Mouse (Mus musculus): ENCODE data around the gene Anxa5. TPM values are rescaled to one million over a fixed set of nuclear protein-coding genes. Genes with fewer than 3 reads are reported as not detected.

Anxa5 gene
- polyA plus RNA-seq, 1 experiment from 2014 or later, result 49.1 TPM

- H3K27me3 ChIP-seq (ENCODE audit: control insufficient read depth, insufficient read depth, low read length), result no peaks in the 10 kb centered on the region
- no peak overlapping the region for H3K4me3 ChIP-seq (replicated peaks; ENCODE audit: low read depth, low read length)
- H3K9ac ChIP-seq (replicated peaks; ENCODE audit: low read length), result no peak overlapping the region
- H3K4me1 ChIP-seq (ENCODE audit: control insufficient read depth, insufficient read depth, low read length), result no peaks in the 10 kb centered on the region
- no peak overlapping the region for H3K4me2 ChIP-seq (ENCODE audit: low read length)
- H3K27ac ChIP-seq (replicated peaks; ENCODE audit: low read depth, low read length), result no peak overlapping the region
- 88% methylated on average over 1 of the region's 1 CpGs for WGBS
- DNase-seq (no peak), ATAC-seq (ENCODE audit: low FRiP score, low TSS enrichment) (no peak)
- no peaks in the 10 kb centered on the region for H3K36me3 ChIP-seq (ENCODE audit: control insufficient read depth, insufficient read depth, low read length)
- H3K9me3 ChIP-seq (ENCODE audit: control insufficient read depth, low read length), result no peaks in the 10 kb centered on the region
Observed at GRCm38 (mm10) chr3:36452502-36452901, 23.2 kb downstream of the Anxa5 start.

DNA sequence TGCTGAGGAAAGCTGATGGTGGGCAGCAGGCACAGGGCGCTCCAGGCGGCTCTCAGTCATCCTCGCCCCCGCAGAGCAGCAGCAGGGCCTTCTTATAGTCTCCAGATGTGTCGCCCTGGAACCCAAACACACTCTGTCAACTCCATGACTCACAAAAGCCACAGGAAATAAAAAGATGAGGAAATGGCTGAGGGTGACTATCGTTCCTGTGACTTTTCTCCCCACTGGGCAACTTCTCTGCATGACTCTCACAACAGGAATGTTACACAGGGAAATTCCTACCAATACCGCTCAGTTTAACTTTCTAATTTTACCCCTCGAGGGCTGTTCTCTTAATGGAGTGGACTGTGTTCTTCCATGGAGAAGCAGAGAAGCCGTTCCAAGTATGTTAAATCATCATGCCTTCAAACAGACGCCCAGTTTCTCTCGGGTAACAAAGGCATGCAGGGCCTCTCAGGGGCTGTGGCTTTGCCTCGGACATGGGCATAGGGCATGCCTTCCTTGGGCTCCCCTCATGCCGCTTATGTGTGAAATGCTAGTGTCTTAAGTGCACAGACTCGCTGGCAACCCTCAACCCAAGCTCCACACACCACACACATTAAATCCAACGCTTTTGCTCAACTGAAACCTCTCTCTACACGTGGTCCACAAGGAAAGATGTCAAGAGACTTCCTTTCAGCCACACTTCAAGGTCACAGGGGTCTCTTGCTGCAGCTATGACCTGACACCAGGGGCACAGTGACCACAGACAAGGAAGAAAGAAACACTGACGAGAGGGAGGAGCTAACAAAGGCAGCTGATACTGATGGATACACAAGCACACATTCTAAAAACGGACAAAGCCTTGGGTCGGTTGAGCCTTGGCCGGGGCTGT lies 26.2 kb downstream of the Anxa5 start:
- no peak overlapping the region for H3K9ac ChIP-seq (replicated peaks; ENCODE audit: low read length)
- H3K9me3 ChIP-seq (ENCODE audit: control insufficient read depth, low read length), result no peaks in the 10 kb centered on the region
- 44% methylated on average over 20 of the region's 20 CpGs for WGBS
- no peaks in the 10 kb centered on the region for H3K36me3 ChIP-seq (ENCODE audit: control insufficient read depth, insufficient read depth, low read length)
- ATAC-seq (ENCODE audit: low FRiP score, low TSS enrichment) (no peak), DNase-seq (no peak)
- no peak overlapping the region for H3K4me2 ChIP-seq (ENCODE audit: low read length)
- H3K27ac ChIP-seq (replicated peaks; ENCODE audit: low read depth, low read length), result no peak overlapping the region
- no peak overlapping the region for H3K4me3 ChIP-seq (replicated peaks; ENCODE audit: low read depth, low read length)
- no peaks in the 10 kb centered on the region for H3K27me3 ChIP-seq (ENCODE audit: control insufficient read depth, insufficient read depth, low read length)
- no peaks in the 10 kb centered on the region for H3K4me1 ChIP-seq (ENCODE audit: control insufficient read depth, insufficient read depth, low read length)

DNA sequence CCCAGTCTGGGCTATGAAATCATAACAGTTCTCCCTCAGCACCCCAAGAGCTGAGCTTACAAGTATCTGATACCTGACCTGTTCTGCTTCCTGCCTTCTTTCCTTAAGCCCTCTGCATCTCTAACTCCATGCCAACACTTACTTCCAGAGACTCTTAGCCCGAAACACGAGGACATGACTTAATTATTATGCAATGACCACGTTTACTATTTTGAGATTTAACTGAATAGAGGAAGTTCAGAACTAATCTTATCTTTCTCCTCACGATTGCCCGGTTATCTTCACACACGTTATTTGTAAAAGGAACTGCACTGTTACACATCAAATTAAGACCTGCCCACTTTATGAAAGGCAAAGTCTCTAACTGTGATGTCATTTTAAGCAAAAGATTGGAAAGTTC lies 28.8 kb downstream of the Anxa5 start:
- WGBS, result 74% methylated on average over 6 of the region's 6 CpGs

GRCm38 (mm10) chr3:36446506-36446905 lies 29.2 kb downstream of the Anxa5 start:
- ATAC-seq (ENCODE audit: low FRiP score, low TSS enrichment), result no peak
- WGBS, result 80% methylated on average over 5 of the region's 5 CpGs
- Histone ChIP-seq H3K4me3 (replicated peaks; ENCODE audit: low read depth, low read length) (no peak overlapping the region), H3K36me3 (ENCODE audit: control insufficient read depth, insufficient read depth, low read length) (no peaks in the 10 kb centered on the region), H3K4me1 (ENCODE audit: control insufficient read depth, insufficient read depth, low read length) (no peaks in the 10 kb centered on the region), H3K4me2 (ENCODE audit: low read length) (no peak overlapping the region), H3K27ac (replicated peaks; ENCODE audit: low read depth, low read length) (no peak overlapping the region), H3K9me3 (ENCODE audit: control insufficient read depth, low read length) (no peaks in the 10 kb centered on the region), H3K27me3 (ENCODE audit: control insufficient read depth, insufficient read depth, low read length) (no peaks in the 10 kb centered on the region), H3K9ac (replicated peaks; ENCODE audit: low read length) (no peak overlapping the region)
- no peak for DNase-seq

More for the DNA sequence above, 28.8 kb downstream of the Anxa5 start:
- no peak overlapping the region for H3K4me2 ChIP-seq (ENCODE audit: low read length)
- H3K4me3 ChIP-seq (replicated peaks; ENCODE audit: low read depth, low read length), result no peak overlapping the region
- H3K9me3 ChIP-seq (ENCODE audit: control insufficient read depth, low read length), result no peaks in the 10 kb centered on the region
- H3K4me1 ChIP-seq (ENCODE audit: control insufficient read depth, insufficient read depth, low read length), result no peaks in the 10 kb centered on the region
- no peaks in the 10 kb centered on the region for H3K27me3 ChIP-seq (ENCODE audit: control insufficient read depth, insufficient read depth, low read length)
- ATAC-seq (ENCODE audit: low FRiP score, low TSS enrichment), result no peak
- no peak for DNase-seq
- H3K9ac ChIP-seq (replicated peaks; ENCODE audit: low read length), result no peak overlapping the region
- H3K36me3 ChIP-seq (ENCODE audit: control insufficient read depth, insufficient read depth, low read length), result no peaks in the 10 kb centered on the region
- H3K27ac ChIP-seq (replicated peaks; ENCODE audit: low read depth, low read length), result no peak overlapping the region

- Histone ChIP-seq H3K9me3 (ENCODE audit: control insufficient read depth, low read length) (no peaks in the 10 kb centered on the region), H3K27me3 (ENCODE audit: control insufficient read depth, insufficient read depth, low read length) (no peaks in the 10 kb centered on the region), H3K4me1 (ENCODE audit: control insufficient read depth, insufficient read depth, low read length) (no peaks in the 10 kb centered on the region), H3K4me3 (replicated peaks; ENCODE audit: low read depth, low read length) (no peak overlapping the region), H3K27ac (replicated peaks; ENCODE audit: low read depth, low read length) (no peak overlapping the region), H3K4me2 (ENCODE audit: low read length) (no peak overlapping the region), H3K36me3 (ENCODE audit: control insufficient read depth, insufficient read depth, low read length) (no peaks in the 10 kb centered on the region), H3K9ac (replicated peaks; ENCODE audit: low read length) (no peak overlapping the region)
- WGBS, result 91% methylated on average over 3 of the region's 3 CpGs
- DNase-seq (no peak), ATAC-seq (ENCODE audit: low FRiP score, low TSS enrichment) (no peak)
Observed at GRCm38 (mm10) chr3:36446041-36446440, 29.7 kb downstream of the Anxa5 start.

- Histone ChIP-seq H3K9me3 (ENCODE audit: control insufficient read depth, low read length) (no peaks in the 10 kb centered on the region), H3K4me2 (ENCODE audit: low read length) (no peak overlapping the region)
Observed at GRCm38 (mm10) chr3:36442426-36442825, 33.3 kb downstream of the Anxa5 start.

DNA sequence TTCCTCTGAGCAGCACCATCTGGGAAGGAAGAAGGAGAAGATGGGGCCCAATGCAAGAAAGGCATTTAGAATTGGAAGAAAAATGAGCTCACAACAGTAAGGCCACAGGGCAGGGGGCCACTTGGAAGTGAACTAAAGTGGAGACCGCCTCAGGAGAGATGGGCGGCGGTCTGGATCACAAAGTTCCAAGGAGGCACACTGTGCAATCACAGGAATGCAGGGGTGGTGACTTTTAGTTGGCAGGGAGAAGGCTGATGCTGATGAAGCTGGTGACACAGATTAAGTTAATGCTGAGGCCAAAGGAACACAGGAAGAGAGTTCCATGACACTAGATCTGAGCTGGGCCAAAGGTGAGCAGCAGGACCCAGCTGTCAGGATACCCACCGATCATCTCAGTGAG lies 35.4 kb downstream of the Anxa5 start:
- Histone ChIP-seq H3K4me3 (replicated peaks; ENCODE audit: low read depth, low read length) (no peak overlapping the region), H3K27ac (replicated peaks; ENCODE audit: low read depth, low read length) (no peak overlapping the region), H3K4me1 (ENCODE audit: control insufficient read depth, insufficient read depth, low read length) (no peaks in the 10 kb centered on the region), H3K9ac (replicated peaks; ENCODE audit: low read length) (no peak overlapping the region), H3K9me3 (ENCODE audit: control insufficient read depth, low read length) (no peaks in the 10 kb centered on the region), H3K27me3 (ENCODE audit: control insufficient read depth, insufficient read depth, low read length) (no peaks in the 10 kb centered on the region), H3K36me3 (ENCODE audit: control insufficient read depth, insufficient read depth, low read length) (no peaks in the 10 kb centered on the region), H3K4me2 (ENCODE audit: low read length) (no peak overlapping the region)
- DNase-seq (no peak), ATAC-seq (ENCODE audit: low FRiP score, low TSS enrichment) (no peak)
- 80% methylated on average over 4 of the region's 4 CpGs for WGBS

More at GRCm38 (mm10) chr3:36442426-36442825, 33.3 kb downstream of the Anxa5 start:
- ATAC-seq (ENCODE audit: low FRiP score, low TSS enrichment) (peak; percentile 63), DNase-seq (peak; percentile 90)
- H3K36me3 ChIP-seq (ENCODE audit: control insufficient read depth, insufficient read depth, low read length), result no peaks in the 10 kb centered on the region
- no peak overlapping the region for H3K9ac ChIP-seq (replicated peaks; ENCODE audit: low read length)
- WGBS, result 0% methylated on average over 2 of the region's 2 CpGs
- H3K27me3 ChIP-seq (ENCODE audit: control insufficient read depth, insufficient read depth, low read length), result no peaks in the 10 kb centered on the region
- H3K4me1 ChIP-seq (ENCODE audit: control insufficient read depth, insufficient read depth, low read length), result no peaks in the 10 kb centered on the region
- no peak overlapping the region for H3K27ac ChIP-seq (replicated peaks; ENCODE audit: low read depth, low read length)
- no peak overlapping the region for H3K4me3 ChIP-seq (replicated peaks; ENCODE audit: low read depth, low read length)

DNA sequence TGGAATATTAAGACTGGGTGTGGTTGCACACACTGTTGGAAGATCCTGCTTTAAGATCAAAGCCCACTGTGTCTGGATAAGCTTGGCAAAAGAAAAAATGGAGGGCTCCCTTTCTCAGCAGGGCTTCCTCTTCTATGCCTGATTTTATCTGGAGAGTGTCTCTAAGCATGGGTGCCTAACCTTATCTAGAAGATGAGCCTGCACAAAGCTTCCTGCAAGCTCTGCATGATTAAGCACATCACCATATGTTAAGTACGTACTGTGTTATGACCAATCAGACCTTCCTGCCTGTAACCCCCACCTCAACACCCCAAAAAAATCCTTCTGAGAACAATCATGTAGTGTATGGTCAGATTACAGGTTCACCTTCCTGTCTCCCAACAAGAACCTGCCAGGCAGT lies 45.3 kb downstream of the Anxa5 start:
- WGBS, result 97% methylated on average over 1 of the region's 1 CpGs
- Histone ChIP-seq H3K27ac (replicated peaks; ENCODE audit: low read depth, low read length) (no peak overlapping the region), H3K9ac (replicated peaks; ENCODE audit: low read length) (no peak overlapping the region), H3K9me3 (ENCODE audit: control insufficient read depth, low read length) (no peaks in the 10 kb centered on the region), H3K36me3 (ENCODE audit: control insufficient read depth, insufficient read depth, low read length) (no peaks in the 10 kb centered on the region), H3K4me3 (replicated peaks; ENCODE audit: low read depth, low read length) (no peak overlapping the region), H3K4me1 (ENCODE audit: control insufficient read depth, insufficient read depth, low read length) (no peaks in the 10 kb centered on the region), H3K27me3 (ENCODE audit: control insufficient read depth, insufficient read depth, low read length) (no peaks in the 10 kb centered on the region), H3K4me2 (ENCODE audit: low read length) (no peak overlapping the region)
- no peak for DNase-seq
- no peak for ATAC-seq (ENCODE audit: low FRiP score, low TSS enrichment)

GRCm38 (mm10) chr3:36427386-36427785 lies 48.3 kb downstream of the Anxa5 start:
- H3K27ac ChIP-seq (replicated peaks; ENCODE audit: low read depth, low read length), result no peak overlapping the region
- no peak overlapping the region for H3K4me3 ChIP-seq (replicated peaks; ENCODE audit: low read depth, low read length)
- DNase-seq (no peak), ATAC-seq (ENCODE audit: low FRiP score, low TSS enrichment) (no peak)
- WGBS, result 97% methylated on average over 8 of the region's 8 CpGs
- no peaks in the 10 kb centered on the region for H3K4me1 ChIP-seq (ENCODE audit: control insufficient read depth, insufficient read depth, low read length)
- no peaks in the 10 kb centered on the region for H3K27me3 ChIP-seq (ENCODE audit: control insufficient read depth, insufficient read depth, low read length)
- no peak overlapping the region for H3K4me2 ChIP-seq (ENCODE audit: low read length)
- no peak overlapping the region for H3K9ac ChIP-seq (replicated peaks; ENCODE audit: low read length)
- no peaks in the 10 kb centered on the region for H3K9me3 ChIP-seq (ENCODE audit: control insufficient read depth, low read length)
- no peaks in the 10 kb centered on the region for H3K36me3 ChIP-seq (ENCODE audit: control insufficient read depth, insufficient read depth, low read length)

Measured in midbrain, embryonic 14.5 days (tissue).